Mouse (Mus musculus): ENCODE results near the gene Tbc1d4. TPM values are rescaled to one million over a fixed set of nuclear protein-coding genes. Genes with fewer than 3 reads are reported as not detected.

Gene Tbc1d4
- total RNA-seq, 4 experiments from 2014 or later = 78.5 to 103 (median 84.6) TPM

DNA sequence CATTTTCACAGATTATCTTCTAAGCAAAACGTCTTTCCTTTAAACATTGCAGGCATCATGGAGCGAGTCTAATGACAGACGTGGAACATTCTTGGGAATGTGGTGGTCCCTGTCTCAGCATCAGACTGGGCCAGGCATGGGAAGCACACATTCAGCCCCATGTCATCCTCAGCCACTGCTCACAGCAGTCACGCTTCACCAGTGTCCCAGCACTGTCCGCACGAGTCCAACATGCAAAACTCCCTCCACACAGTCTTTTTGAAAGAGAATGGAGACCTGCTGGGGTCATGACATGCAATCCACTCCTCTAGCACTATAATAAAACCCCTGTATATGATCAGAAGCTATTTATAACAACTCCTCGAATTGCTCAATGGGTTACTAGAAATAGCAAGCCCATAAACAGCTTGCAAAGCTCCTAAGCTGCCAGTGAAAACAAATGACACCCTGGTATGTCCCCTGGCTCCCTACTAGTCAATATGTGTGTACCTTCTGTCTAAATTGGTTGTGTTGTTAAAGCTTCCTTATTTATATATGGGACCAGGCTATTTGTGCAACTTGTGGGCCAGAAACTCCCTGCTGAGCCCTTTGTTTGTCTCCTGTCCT, 76.8 kb downstream of the Tbc1d4 start:
- DNase-seq (ENCODE audit: low spot score) = peak; percentile 30

DNA sequence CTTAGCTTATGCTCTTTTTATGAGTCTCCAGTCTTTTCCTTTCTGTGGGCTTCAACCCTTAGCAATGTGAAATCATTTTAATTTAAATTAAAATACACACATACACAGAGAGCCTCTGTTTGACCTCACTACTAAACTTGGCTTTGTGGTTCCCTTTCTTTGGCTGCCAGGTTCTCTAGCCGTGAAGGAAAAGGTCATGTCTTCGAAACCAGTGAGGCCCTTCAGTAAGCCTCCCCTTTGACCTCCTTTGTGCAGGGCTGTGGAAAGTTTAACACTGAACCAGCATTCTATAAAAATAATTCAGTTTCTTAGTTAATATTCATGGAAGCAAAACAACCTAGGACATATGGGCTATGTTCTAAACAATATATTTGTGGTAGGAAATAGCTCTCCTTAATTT, 78.5 kb downstream of the Tbc1d4 start:
- no peak for DNase-seq (ENCODE audit: low spot score)

GRCm38 (mm10) chr14:101529194-101529593, 79.8 kb downstream of the Tbc1d4 start:
- DNase-seq (ENCODE audit: low spot score) = no peak

DNA sequence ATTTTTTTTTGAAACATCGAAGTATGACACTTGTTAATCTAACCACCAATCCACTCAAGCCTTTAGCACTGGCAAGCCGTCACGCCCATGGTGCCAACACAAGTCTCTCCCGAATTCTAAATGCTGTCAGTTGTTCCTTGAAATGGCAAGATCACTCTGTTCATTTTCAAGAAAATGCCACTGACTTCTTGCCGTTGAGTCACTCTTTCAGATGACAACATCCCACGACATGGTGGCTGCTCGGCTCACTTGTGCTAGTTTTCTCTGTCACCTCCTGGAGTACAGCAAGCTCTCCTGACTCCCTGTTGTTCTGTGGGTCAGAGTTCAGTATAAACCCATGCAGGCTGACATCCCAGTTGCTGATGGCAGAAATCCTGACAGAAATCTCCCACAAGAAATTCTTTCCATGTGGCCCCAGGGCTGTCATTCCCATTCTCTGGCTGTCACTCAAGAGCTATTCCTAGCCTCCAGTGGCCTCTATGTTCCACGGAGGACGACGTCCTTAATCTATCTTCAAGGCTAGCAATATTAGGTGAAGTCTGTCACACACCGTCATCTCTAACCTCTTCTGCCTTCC, 81.5 kb downstream of the Tbc1d4 start:
- no peak for DNase-seq (ENCODE audit: low spot score)

DNA sequence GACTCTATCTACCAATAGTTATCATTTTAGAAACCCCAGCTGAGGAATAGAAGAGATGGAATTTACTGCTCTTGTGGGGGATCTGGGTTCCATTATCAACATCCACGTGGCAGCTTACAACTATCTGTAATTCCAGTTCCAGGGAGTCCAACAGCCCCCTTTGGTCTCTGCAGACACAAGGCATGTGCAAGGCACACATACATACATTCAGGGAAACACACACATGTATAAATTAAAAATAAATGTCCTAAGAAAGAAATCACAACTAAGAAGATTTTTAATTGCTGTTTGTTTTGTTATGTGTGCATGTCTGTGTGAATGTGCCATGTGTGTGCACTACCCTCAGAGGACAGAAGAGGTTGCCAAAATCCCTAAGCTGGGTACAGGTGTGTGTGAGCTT, 82.5 kb downstream of the Tbc1d4 start:
- no peak for DNase-seq (ENCODE audit: low spot score)

DNA sequence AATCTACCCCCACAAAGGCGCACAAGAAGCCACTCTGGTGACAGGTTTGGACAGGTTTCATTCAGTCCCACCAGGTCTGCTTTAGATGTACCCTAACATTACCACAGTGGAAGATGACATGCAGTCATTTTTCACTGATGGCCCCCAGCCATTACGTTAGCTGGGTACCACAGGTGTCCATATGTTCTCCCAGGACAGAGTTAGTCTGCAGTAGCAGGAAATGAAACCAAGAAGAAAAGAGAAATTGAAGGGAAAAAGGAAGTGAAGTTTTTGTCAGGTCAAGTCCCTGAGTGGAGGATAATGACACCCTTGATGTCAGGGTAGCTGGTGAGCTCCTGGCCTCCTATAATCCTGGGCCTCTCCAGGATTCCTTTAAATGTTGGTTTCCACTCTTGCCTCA, 89.0 kb downstream of the Tbc1d4 start:
- no peak for DNase-seq (ENCODE audit: low spot score)

- no peak for DNase-seq (ENCODE audit: low spot score)
Measured at GRCm38 (mm10) chr14:101518259-101518658, 90.7 kb downstream of the Tbc1d4 start.

DNA sequence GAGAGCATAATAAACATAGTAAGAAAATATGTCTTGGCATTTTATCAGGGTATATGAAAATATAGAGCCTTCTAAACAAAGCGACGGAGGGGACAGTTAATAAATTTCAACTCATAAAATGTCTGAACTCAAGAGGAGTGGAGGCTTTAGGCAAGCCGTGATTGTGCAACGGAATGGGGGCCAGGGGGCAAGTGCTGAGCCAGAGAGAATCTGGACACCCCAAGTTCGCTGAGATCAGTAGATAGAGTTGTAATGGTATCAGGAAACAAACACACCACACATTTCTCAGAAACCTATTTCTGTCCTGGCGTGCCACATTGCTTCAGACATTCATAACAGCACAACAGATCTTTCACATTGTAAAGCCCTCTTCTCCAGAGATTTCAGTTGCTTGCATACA, 91.2 kb downstream of the Tbc1d4 start:
- no peak for DNase-seq (ENCODE audit: low spot score)

- DNase-seq (ENCODE audit: low spot score) = peak; percentile 46
Measured at GRCm38 (mm10) chr14:101517341-101517740, 91.7 kb downstream of the Tbc1d4 start.

GRCm38 (mm10) chr14:101516864-101517263, 92.1 kb downstream of the Tbc1d4 start:
- no peak for DNase-seq (ENCODE audit: low spot score)

- no peak for DNase-seq (ENCODE audit: low spot score)
Measured at GRCm38 (mm10) chr14:101516031-101516430, 93.0 kb downstream of the Tbc1d4 start.

- no peak for DNase-seq (ENCODE audit: low spot score)
Measured at GRCm38 (mm10) chr14:101515271-101515670, 93.7 kb downstream of the Tbc1d4 start.

- no peak for DNase-seq (ENCODE audit: low spot score)
Measured at GRCm38 (mm10) chr14:101514557-101514971, 94.4 kb downstream of the Tbc1d4 start.

DNA sequence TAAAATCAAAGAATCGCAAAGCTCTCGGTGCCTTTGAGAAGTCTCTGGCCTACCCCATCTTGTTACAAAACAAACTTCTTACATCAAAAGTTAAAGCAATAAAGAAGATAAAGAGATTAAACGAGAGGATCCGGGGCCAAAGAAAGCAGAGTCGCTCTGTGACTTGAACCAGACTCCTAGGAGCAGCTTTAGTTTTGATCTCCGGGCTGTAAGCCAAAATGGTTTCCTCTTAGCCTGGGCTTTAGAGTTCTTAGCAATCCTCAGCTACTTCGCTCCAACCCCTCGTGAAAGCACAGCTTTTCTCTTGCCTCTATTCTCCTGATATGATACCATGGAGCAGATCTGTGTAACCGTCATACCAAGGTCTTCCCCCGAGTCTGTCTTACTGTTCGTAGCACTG, 95.8 kb downstream of the Tbc1d4 start:
- no peak for DNase-seq (ENCODE audit: low spot score)

DNA sequence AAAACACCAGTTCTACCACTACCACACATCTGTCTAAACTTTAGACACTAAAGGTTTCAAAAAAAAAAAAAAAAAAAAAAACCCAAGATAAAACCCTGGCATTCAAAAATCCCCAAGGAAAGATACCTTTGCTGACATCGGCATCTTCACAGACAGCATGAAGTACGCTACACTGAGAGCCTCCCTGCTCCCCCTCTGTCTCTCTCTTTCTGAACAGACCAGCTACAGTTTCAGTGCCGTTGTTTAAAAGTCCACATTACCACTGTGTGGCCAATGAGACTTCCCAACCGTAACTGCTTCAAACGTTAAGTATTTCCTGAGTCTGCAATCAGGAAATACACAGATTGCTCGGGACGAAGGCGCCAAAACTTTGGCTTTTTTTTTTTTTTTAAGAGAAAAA, 97.6 kb downstream of the Tbc1d4 start:
- DNase-seq (ENCODE audit: low spot score) = no peak

DNA sequence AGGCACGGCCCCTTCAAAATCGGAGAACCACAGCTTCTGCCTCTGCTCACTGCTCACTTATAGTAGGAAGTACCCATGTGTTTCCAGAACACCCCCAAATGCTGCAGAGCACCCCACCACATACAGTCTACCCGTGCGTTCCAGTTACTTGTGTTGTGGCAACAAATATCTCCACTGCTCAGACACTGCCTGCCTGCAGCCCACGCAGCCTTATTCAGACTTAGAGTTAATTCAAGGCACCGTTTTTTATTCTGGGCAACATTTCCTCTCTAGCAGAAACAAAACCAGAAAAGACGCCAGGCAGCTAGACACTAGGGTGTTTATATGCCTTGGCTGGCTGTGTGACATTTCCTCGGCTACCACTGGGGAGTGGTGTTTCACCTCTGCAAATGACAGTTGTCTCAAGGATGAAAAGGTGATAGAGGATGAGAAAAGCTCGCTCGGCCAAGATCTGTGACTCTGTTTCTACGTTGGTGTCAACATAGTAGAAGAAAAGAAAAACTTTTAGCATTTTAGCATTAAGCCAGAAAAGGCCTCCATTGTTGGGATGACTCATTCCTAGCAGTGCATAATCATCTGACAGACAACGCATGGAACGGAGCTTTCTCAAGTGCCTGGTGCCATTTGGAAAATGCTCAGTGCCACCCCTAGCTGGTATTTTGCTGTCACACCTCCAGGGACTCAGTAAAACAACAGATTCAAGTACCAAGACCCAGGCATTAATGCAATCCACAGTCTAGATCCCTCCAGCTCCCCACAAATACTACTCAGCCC, 98.3 kb downstream of the Tbc1d4 start:
- no peak for DNase-seq (ENCODE audit: low spot score)

GRCm38 (mm10) chr14:101509759-101510158, 99.2 kb downstream of the Tbc1d4 start:
- no peak for DNase-seq (ENCODE audit: low spot score)

DNA sequence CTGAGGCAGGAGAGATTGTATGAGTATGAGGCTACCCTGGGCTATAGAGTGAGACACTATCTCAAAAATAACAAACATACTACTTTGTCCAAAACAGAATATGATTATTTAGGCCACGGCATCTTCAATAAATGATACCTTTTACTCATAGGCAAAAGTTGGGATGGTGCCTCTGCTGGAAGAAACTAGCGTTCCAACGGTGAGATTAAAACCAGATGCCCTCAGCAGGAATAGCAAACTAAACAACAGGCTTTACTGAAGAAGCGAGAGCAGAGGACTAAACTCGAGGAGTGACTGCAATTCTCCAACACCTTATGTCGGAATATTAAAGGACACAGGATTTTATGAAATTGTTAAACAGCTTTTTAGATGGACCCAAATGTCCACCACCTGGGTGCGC, 101.0 kb downstream of the Tbc1d4 start:
- no peak for DNase-seq (ENCODE audit: low spot score)

DNA sequence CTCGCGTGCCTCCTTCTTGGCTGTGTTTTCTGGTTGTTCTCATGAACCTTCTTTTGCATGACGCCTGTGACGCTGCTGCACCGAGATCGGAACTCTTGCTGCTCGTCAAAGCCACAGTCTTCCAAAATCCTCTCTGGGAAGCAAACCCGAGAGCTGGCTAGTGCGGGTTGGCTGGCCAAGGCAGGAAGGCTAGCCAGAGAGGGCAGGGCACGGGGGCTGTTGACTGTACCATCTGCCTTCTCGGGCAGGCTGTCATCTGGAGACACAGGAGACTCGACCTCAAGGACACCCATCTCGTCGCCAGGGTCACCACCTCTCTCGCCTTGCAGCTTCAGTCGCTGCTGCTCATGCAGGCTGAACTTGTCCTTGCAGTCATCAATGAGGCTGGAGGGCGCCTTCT, 101.8 kb downstream of the Tbc1d4 start:
- no peak for DNase-seq (ENCODE audit: low spot score)

GRCm38 (mm10) chr14:101505805-101506204, 103.2 kb downstream of the Tbc1d4 start:
- DNase-seq (ENCODE audit: low spot score) = no peak

- DNase-seq (ENCODE audit: low spot score) = no peak
Measured at GRCm38 (mm10) chr14:101504473-101505200, 104.4 kb downstream of the Tbc1d4 start.
